Mouse (Mus musculus): ENCODE measurements at regions not wholly inside any gene's neighbourhood (a gene's known extent, or its start where the extent isn't known, plus 50 kb on each side); places are given as distances from the start of the nearest gene placed in this dataset.

GRCm38 (mm10) chr11:84760622-84761196 is 58.6 kb downstream of the Mrm1 start:
- DNase-seq (ENCODE audit: low read depth, low spot score), result no peak

GRCm38 (mm10) chr11:84759478-84759986 is 59.8 kb downstream of the Mrm1 start:
- no peak for DNase-seq (ENCODE audit: low read depth, low spot score)

GRCm38 (mm10) chr11:84752007-84752406 is 67.3 kb downstream of the Mrm1 start:
- no peak for DNase-seq (ENCODE audit: low read depth, low spot score)

- DNase-seq (ENCODE audit: low read depth, low spot score), result no peak
These were observed 69.6 kb downstream of the Mrm1 start for GRCm38 (mm10) chr11:84749490-84750349.

GRCm38 (mm10) chr11:84738769-84739589 is 80.3 kb downstream of the Mrm1 start:
- no peak for DNase-seq (ENCODE audit: low read depth, low spot score)

GRCm38 (mm10) chr11:84738128-84738527 is 81.2 kb downstream of the Mrm1 start:
- DNase-seq (ENCODE audit: low read depth, low spot score), result no peak

GRCm38 (mm10) chr11:84731890-84732289 is 87.4 kb downstream of the Mrm1 start:
- no peak for DNase-seq (ENCODE audit: low read depth, low spot score)

- DNase-seq (ENCODE audit: low read depth, low spot score), result no peak
These were observed 89.1 kb downstream of the Mrm1 start for GRCm38 (mm10) chr11:84730218-84730617.

GRCm38 (mm10) chr11:84729189-84729588 is 90.1 kb downstream of the Mrm1 start:
- DNase-seq (ENCODE audit: low read depth, low spot score), result no peak

- no peak for DNase-seq (ENCODE audit: low read depth, low spot score)
These were observed 93.2 kb downstream of the Mrm1 start for GRCm38 (mm10) chr11:84725936-84726613.

- DNase-seq (ENCODE audit: low read depth, low spot score), result no peak
These were observed 94.0 kb downstream of the Mrm1 start for GRCm38 (mm10) chr11:84725177-84725792.

GRCm38 (mm10) chr11:84724080-84724479 is 95.2 kb downstream of the Mrm1 start:
- DNase-seq (ENCODE audit: low read depth, low spot score), result no peak

- no peak for DNase-seq (ENCODE audit: low read depth, low spot score)
These were observed 96.6 kb downstream of the Mrm1 start for GRCm38 (mm10) chr11:84722658-84723201.

- no peak for DNase-seq (ENCODE audit: low read depth, low spot score)
These were observed 97.3 kb downstream of the Mrm1 start for GRCm38 (mm10) chr11:84721979-84722378.

- no peak for DNase-seq (ENCODE audit: low read depth, low spot score)
These were observed 98.2 kb downstream of the Mrm1 start for GRCm38 (mm10) chr11:84721150-84721549.

GRCm38 (mm10) chr11:84719781-84720180 is 99.5 kb downstream of the Mrm1 start:
- no peak for DNase-seq (ENCODE audit: low read depth, low spot score)

- no peak for DNase-seq (ENCODE audit: low read depth, low spot score)
These were observed 106.6 kb downstream of the Mrm1 start for GRCm38 (mm10) chr11:84712731-84713130.

- no peak for DNase-seq (ENCODE audit: low read depth, low spot score)
These were observed 107.4 kb downstream of the Mrm1 start for GRCm38 (mm10) chr11:84711886-84712285.

- no peak for DNase-seq (ENCODE audit: low read depth, low spot score)
These were observed 111.0 kb downstream of the Mrm1 start for GRCm38 (mm10) chr11:84708222-84708730.

GRCm38 (mm10) chr11:84707772-84708171 is 111.5 kb downstream of the Mrm1 start:
- DNase-seq (ENCODE audit: low read depth, low spot score), result no peak

Measured in CD4-positive helper T cell, adult 2 months (primary cell).